In genomic region chr13:13237456-13237855, GRCm38 (mm10) we compare ENCODE assay signal across 9 mouse cellular contexts. TPM values are rescaled to one million over a fixed set of nuclear protein-coding genes. Genes with fewer than 3 reads are reported as not detected.
A peak's percentile ranks its signal among the peaks of the same experiment; 100 is the strongest.
DNase-seq lines count a peak whose midpoint lies in the region; TF ChIP-seq lines count a peak whose summit lies in the region.
"Not testable (repeated sequence)": the region's sequence is repeated elsewhere in the genome, so short reads cannot be mapped to it uniquely, and the experiment has no call there.
"Had no signal": no experiment of that assay in that cellular context is flagged by ENCODE, and none has a peak within 500 bp of the region (broad histone marks: within the 10 kb centered on the region; RNA-seq: fewer than 3 reads in every experiment).

No protein-coding gene starts in this region.

- intact Hi-C loops in gastrocnemius, adult 2 months (cut with DNase I) = not testable (repeated sequence)
- intact Hi-C loops in left cerebral cortex, adult 2 months (cut with DNase I) = loop anchor here (5.0 kb wide), 1 partner anchor 180 kb away; no protein-coding TSS in a partner anchor

- TF ChIP-seq CTCF in gastrocnemius, adult 2 months (IDR thresholded peaks at IDR 0.05) = peak; percentile 72
- TF ChIP-seq CTCF in left cerebral cortex, adult 2 months (IDR thresholded peaks at IDR 0.05) = peak; percentile 64

- not testable (repeated sequence) for H3K4me3 ChIP-seq in gastrocnemius, adult 2 months; left cerebral cortex, adult 2 months

- peak; percentile 49 to 55 for DNase-seq in adrenal gland, adult 18-20 months (ENCODE audit: low spot score in 2 of 2)
- DNase-seq in cerebellum, postnatal 14 days = peak; percentile 63 to 81
- DNase-seq in gastrocnemius, adult 2 months = peak; percentile 33
- peak; percentile 54 for DNase-seq in kidney, adult 18-20 months
- DNase-seq in left cerebral cortex, adult 2 months (ENCODE audit: extremely low spot score in 1 of 2, low spot score in 2 of 2) = peak; percentile 12 to 52
- DNase-seq in lung, postnatal 36 days = peak; percentile 78
- DNase-seq in right cerebral cortex, postnatal 14 days = peak; percentile 56

- not testable (repeated sequence) for H3K27ac ChIP-seq in gastrocnemius, adult 2 months; left cerebral cortex, adult 2 months

RNA-seq across cellular contexts. Expression of gene Prl2c5, which starts 54.9 kb away (rescaled TPM):
- total RNA-seq in adrenal gland, adult 18-20 months (2021) = not detected
- total RNA-seq in gastrocnemius, adult 2 months (2021) = not detected
- not detected for total RNA-seq in left cerebral cortex, adult 2 months (2021)
- total RNA-seq: adrenal gland, postnatal 4 days; monocyte, adult 5-6 weeks had no signal
